Mouse (Mus musculus) testis, adult 2 months (tissue): ENCODE results near the gene Zmym1. TPM values are rescaled to one million over a fixed set of nuclear protein-coding genes. Genes with fewer than 3 reads are reported as not detected.
"Not testable (repeated sequence)": the region's sequence is repeated elsewhere in the genome, so short reads cannot be mapped to it uniquely, and the experiment has no call there.

Source experiments
- H3K27ac ChIP-seq: fragments of 200-500 bp; 2 replicates; pipeline ENCODE4 v1.5.1; 2012; ENCODE audit warnings: low read depth, low read length; ENCODE audit not compliant: control insufficient read depth, insufficient read depth
- H3K27me3 ChIP-seq: fragments of 200-500 bp; 2 replicates; pipeline ENCODE4 v1.6.1; 2012; ENCODE audit warnings: mild to moderate bottlenecking, low read length, moderate library complexity; ENCODE audit not compliant: control insufficient read depth, insufficient read depth
- H3K36me3 ChIP-seq: fragments of 200-500 bp; 2 replicates; pipeline ENCODE4 v1.6.1; 2012; ENCODE audit warnings: mild to moderate bottlenecking, low read length; ENCODE audit not compliant: control insufficient read depth, insufficient read depth
- H3K4me1 ChIP-seq: fragments of 200-500 bp; 2 replicates; pipeline ENCODE4 v1.6.1; 2012; ENCODE audit warnings: low read length; ENCODE audit not compliant: control insufficient read depth, insufficient read depth
- H3K4me3 ChIP-seq: fragments of 200-500 bp; 2 replicates; pipeline ENCODE4 v1.5.1; 2012; ENCODE audit warnings: low read depth, mild to moderate bottlenecking, low read length, moderate library complexity, mixed read lengths; ENCODE audit not compliant: control insufficient read depth
- CTCF ChIP-seq: fragments of 200-500 bp; IDR thresholded peaks from 2 replicates; pipeline ENCODE4 v1.5.1; 2012; ENCODE audit warnings: low read depth, mild to moderate bottlenecking, inconsistent platforms, low read length, moderate library complexity; ENCODE audit not compliant: control insufficient read depth, insufficient read depth, insufficient replicate concordance
- POLR2A ChIP-seq: fragments of 200-500 bp; IDR thresholded peaks from 2 replicates; pipeline ENCODE4 v1.6.1; 2012; ENCODE audit warnings: low read depth, mild to moderate bottlenecking, inconsistent platforms, low read length, moderate library complexity; ENCODE audit not compliant: control insufficient read depth
- polyA plus RNA-seq: library from polyadenylated mRNA; depleted of rRNA; stranded (reverse); fragments of >200 nt; gene quantifications from 2 replicates; pipeline ENCODE4 v1.2.3, GENCODE M21; 2012; rRNA removed

Gene Zmym1
- polyA plus RNA-seq: 2.1 and 2.8 TPM in 2 replicates

- peak within 1 kb of the TSS; percentile 99 for H3K4me3 ChIP-seq
- H3K27me3 ChIP-seq: no peaks in the 10 kb centered on the region
- H3K4me1 ChIP-seq: peaks cover 3% of the 10 kb centered on the region; the same call in 1 of the 2 replicates
- H3K27ac ChIP-seq: peak within 1 kb of the TSS; percentile 92
- peaks cover 1% of the 10 kb centered on the region; the same call in 1 of the 2 replicates for H3K36me3 ChIP-seq
- peak; percentile 88 for TF ChIP-seq POLR2A
- TF ChIP-seq CTCF: no peak
Observed at GRCm38 (mm10) chr4:127060585-127061290, at the start of gene Zmym1. TSS of gene Zmym1 (minus strand) at chr4:127061152.

GRCm38 (mm10) chr4:127110570-127110969 is 49.6 kb upstream of the Zmym1 start:
- TF ChIP-seq POLR2A: no peak
- no peak for TF ChIP-seq CTCF
- H3K27me3 ChIP-seq: no peaks in the 10 kb centered on the region
- H3K36me3 ChIP-seq: peaks cover 2% of the 10 kb centered on the region; the same call in 1 of the 2 replicates
- no peak overlapping the region for H3K27ac ChIP-seq
- H3K4me1 ChIP-seq: no peaks in the 10 kb centered on the region
- H3K4me3 ChIP-seq: no peak overlapping the region

- TF ChIP-seq CTCF: no peak
- TF ChIP-seq POLR2A: no peak
- no peak overlapping the region for H3K4me3 ChIP-seq
- H3K27ac ChIP-seq: no peak overlapping the region
- no peaks in the 10 kb centered on the region for H3K27me3 ChIP-seq
- no peaks in the 10 kb centered on the region for H3K4me1 ChIP-seq
- H3K36me3 ChIP-seq: peaks cover 2% of the 10 kb centered on the region; the same call in 1 of the 2 replicates
Observed at GRCm38 (mm10) chr4:127107566-127107965, 46.6 kb upstream of the Zmym1 start.

DNA sequence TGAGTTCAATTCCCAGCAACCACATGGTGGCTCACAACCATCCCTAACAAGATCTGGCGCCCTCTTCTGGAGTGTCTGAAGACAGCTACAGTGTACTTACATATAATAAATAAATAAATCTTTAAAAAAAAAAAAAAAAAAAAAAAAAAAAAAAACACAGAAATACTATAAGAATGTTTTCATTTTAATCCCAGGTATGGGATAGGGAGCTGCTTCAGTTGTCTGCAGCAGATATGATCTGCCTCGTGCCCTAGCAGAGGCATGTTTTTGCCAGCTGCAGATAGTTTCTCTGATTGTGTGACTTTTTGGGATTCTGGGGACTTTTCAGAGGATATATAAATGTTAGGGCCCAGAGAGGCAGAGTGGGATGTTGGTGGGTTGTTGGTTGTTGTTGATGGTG is 38.6 kb upstream of the Zmym1 start:
- H3K27me3 ChIP-seq, H3K36me3 ChIP-seq, H3K4me3 ChIP-seq, H3K4me1 ChIP-seq, H3K27ac ChIP-seq: not testable (repeated sequence)

DNA sequence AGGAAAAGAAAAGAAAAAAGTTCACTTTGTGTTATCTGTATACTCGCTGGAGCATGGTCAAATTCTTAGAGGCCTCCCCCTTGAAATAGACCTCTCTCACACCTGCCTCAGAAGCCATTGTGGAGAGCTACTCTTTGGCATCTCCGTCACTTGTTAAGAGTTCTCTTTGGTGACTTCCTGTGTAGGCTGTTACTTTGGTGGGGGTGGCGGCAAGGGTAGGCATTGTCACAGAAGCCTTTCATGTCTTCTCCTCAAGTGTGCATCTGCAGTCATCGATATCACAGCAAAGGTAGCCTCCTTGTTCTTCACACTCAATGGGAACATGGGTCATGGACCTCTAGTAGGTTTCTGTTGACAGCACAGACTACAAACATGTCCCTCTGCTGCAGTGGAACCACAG is 34.1 kb upstream of the Zmym1 start:
- no peaks in the 10 kb centered on the region for H3K36me3 ChIP-seq
- no peak for TF ChIP-seq CTCF
- TF ChIP-seq POLR2A: no peak
- H3K4me1 ChIP-seq: no peaks in the 10 kb centered on the region
- H3K4me3 ChIP-seq: no peak overlapping the region
- no peak overlapping the region for H3K27ac ChIP-seq
- H3K27me3 ChIP-seq: no peaks in the 10 kb centered on the region

DNA sequence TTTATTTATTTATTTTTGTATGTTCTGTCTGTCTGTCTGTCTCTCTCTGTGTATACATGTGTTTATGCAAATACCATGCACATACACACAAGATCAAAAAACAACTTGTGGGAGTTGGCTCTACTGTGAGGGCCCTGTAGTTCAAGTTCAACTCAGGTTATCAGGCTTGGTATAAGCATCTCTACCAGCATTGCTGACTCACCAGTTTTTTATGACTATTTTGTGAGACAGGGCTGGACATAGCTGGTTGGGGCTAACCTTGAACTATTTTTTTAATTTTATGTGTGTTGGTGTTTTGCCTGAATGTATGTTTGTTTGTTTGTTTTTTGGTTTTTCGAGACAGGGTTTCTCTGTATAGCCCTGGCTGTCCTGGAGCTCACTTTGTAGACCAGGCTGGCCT is 30.2 kb upstream of the Zmym1 start:
- Histone ChIP-seq H3K4me1 (no peaks in the 10 kb centered on the region), H3K4me3 (no peak overlapping the region), H3K27ac (no peak overlapping the region), H3K36me3 (no peaks in the 10 kb centered on the region), H3K27me3 (no peaks in the 10 kb centered on the region)
- no peak for TF ChIP-seq POLR2A
- no peak for TF ChIP-seq CTCF

DNA sequence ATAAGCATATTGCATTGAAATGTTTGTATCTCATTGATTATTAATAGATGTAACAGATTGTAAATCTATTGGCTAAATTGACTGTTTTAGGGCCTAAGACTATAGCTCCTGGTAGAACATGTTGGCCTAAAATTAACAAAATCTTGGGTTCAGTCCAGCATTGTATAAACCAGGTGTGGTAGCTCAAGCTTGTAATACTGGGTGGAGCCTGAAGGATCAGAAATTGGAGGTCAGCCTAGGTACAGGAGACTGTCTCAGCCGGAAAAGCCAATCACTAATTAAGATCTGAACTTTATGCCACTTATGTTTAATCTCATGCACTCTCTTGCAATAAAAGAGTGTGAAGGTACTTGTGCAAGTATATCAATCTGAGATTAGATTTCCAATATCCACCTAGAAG is 24.8 kb upstream of the Zmym1 start:
- Histone ChIP-seq H3K4me3 (no peak overlapping the region), H3K27me3 (no peaks in the 10 kb centered on the region), H3K4me1 (no peaks in the 10 kb centered on the region), H3K27ac (no peak overlapping the region), H3K36me3 (no peaks in the 10 kb centered on the region)
- TF ChIP-seq CTCF: no peak
- no peak for TF ChIP-seq POLR2A

GRCm38 (mm10) chr4:127083131-127083530 is 22.2 kb upstream of the Zmym1 start:
- Histone ChIP-seq H3K36me3 (no peaks in the 10 kb centered on the region), H3K4me1 (no peaks in the 10 kb centered on the region), H3K27me3 (no peaks in the 10 kb centered on the region), H3K27ac (no peak overlapping the region), H3K4me3 (no peak overlapping the region)
- TF ChIP-seq POLR2A (no peak), CTCF (no peak)

DNA sequence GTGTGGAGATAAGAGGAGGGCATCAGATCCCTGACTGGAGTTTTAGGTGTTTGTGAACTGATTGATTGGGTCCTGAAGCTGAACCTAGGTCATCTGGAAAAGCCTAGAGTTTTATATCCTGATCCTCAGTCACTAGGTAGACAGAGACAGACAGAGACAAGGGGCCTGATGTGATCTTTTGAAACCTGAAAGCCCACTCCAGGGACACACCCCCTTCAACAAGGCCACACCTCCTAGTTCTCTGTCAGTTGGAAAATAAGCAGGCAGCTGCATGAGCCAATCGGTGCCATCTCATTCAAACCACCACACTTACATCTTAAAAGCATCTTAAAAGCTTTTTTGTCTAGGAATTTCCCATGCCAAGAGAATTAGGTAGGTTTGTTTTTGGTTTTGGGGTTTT is 19.9 kb upstream of the Zmym1 start:
- Histone ChIP-seq H3K27me3 (no peaks in the 10 kb centered on the region), H3K27ac (no peak overlapping the region), H3K4me1 (no peaks in the 10 kb centered on the region; the same call in 1 of the 2 replicates), H3K36me3 (no peaks in the 10 kb centered on the region), H3K4me3 (no peak overlapping the region)
- TF ChIP-seq POLR2A: no peak
- TF ChIP-seq CTCF: no peak
